Mouse (Mus musculus): ENCODE measurements around the gene Ppef1.

DNA sequence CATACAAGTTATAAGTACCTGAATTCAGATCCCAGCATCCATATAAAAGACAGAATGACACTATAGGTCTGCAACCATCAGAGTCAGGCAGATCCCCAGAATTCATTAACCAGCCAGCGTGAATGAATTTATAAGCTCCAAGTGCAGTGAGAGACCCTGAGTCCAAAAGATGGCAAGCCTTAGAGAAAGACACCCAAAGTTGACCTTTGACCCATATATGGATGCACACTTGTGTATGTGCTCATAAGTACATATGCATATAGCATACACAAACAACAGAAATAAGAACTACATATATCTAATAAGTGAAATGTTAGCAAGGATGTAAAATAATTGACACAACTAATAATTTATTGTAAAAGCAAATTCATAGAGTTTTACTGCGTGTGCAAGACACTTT, 125.1 kb downstream of the Ppef1 start:
- TF ChIP-seq CTCF (conservative IDR thresholded peaks at IDR 0.05; ENCODE audit: low read length) (no peak), NANOG (IDR thresholded peaks at IDR 0.05; ENCODE audit: borderline replicate concordance, low read length) (no peak), POU5F1 (IDR thresholded peaks at IDR 0.05; ENCODE audit: borderline replicate concordance, low read length) (no peak)
